Mouse (Mus musculus) right cerebral cortex, postnatal 14 days (tissue): ENCODE measurements around the gene Nr2f2.

Experiments
- DNase-seq: peaks from one replicate; pipeline ENCODE4 v3.0.0; 2022

Nr2f2 gene

DNA sequence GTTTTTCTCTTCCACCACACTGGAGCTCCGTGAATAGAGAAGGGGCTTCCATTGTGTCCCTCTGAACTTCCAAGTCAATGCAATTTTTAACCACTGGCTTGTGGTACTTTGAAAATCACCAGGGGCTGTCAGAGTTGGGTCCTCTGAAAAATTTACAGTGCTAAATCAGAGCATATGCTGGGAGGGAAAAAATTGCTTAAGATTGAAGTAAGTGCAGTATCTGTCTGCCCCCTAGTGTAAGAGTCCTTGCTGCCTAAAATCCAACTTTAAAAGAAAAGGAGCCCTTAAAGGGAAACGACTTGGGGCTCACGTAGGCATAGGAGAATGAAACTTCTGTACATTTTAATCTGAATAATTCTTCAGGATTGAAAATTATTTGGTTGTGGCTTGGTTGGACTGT, 1.7 kb downstream of the Nr2f2 start:
- DNase-seq = no peak

DNA sequence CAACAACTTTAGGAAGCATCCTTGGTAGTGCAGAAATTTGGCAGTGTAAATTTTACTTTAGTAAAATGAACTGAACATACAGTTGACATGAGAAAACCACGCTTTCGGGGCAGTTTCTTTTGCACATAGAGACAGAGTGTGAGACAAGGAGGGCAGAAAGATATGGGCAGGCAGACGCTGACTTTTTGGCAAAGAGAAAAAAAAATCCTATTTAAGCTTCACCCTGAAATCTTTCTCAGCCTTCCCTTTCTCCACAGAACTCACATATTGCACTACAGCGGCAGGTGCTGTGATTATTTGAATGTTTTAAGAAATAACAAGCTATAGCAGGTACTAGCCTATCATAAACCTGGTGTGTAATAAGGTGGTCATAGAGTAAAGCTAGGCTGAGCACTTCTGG, 3.2 kb downstream of the Nr2f2 start:
- no peak for DNase-seq

DNA sequence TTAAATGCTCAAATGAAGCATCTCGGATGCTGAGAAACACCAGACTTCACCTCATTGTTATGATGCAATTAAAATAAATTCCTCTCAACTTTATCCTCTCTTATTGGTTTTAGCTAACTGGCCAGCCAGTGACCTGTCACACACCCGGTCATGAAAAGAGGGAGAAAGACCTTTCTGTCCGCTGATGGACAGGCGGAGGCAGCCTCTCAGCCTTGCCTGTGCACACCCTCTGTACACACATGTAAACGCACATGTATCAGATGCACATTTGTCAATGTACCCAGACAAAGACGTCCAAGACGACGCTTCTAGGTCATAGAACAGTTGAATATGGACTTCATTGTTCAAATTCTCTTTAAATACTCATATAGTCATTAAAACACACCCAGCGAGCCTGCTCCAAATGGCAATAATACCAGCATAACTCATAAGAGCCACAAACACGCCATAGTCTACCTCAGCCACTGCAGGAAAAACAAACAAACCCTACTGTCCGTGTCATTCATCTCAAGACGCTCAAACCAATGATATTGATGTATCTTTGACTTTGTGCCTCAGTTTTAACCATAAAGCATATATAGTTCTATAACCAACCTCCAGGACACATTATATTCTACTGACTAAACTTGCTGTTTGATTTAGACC, 3.9 kb downstream of the Nr2f2 start:
- DNase-seq = no peak

DNA sequence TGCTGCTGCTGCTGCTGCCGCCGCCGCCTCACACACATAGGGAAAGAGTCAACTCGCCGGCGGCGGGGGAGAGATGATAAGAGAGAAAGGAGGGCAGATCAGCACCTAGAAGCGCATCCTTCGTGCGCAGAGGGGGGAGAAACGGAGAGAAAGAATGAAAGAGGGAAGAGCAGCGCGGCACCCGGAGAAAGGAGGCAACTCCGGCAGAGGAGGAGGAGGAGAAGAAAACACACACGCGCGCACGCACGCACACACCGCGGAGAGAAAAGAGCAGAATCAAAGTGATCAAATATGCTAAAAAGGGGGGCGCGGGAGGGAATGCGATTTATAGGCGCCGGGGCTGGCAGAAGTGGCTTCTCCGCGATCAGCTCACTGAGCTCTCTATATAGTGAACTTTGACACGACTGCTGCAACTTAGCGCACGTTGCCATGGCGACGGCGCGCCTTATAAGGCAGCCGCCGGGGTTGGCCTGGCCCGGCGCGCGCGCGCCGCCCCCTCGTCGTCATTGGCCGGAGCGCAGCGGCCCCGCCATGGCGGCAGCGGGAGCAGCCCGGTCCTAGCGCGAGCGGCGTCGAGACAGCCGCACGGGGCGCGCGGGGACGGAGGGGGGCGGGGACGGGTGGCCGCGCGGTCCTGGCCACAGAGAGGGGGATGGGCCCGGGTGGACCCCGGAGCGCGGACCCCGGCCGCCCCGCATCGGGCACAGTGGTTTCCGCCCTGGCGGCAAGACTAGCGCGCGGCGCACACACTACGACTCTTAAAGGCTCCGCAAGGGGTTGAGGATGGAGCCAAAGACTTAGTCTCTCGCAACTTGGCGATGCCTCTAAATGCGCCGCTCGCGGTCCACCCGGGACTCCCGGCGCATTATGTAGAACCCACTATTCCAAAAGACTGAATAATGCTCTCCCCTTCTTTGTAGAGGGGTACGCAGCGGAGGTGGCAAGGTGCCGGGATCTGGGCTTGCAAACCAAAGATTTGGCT, 4.9 kb downstream of the Nr2f2 start:
- DNase-seq = peak; percentile 83

DNA sequence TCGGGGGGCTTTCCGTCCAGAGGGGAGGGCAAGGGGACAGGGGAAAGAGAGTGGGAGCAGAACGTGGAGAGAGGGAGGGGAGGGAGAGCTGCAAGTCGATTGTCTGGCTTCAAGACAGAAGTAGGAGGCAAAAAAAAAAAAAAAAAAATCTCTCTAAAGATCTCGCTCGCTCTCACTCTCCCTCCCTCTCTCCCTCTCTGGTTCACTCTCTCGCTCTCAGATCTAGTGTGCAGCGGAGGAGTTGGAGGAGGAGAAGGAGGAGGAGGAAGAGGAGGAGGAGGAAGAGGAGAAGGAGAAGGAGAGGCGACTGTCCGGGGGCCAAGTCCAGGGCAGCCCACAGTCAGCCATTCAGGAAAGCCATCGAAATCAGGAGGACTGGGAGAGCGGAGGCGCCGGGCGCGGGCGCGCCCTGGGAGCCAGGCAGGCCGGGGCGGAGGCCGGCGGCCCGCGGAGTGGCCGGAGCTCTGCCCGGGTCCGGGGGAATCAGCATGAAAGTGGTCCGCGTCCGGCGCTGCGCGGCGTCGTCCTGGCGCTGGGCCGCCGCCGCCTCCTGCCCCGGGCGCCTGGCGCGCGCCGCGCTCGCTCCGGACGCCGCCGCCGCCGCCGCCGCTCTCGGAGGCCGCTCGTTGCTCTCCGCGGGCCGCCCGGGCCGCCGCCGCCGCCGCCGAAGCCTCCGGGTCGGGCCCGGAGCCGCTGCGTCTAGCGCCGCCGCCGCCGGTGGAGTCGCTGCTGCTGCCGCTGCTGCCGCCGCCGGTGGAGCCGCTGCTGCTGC, 5.7 kb downstream of the Nr2f2 start:
- DNase-seq = no peak

DNA sequence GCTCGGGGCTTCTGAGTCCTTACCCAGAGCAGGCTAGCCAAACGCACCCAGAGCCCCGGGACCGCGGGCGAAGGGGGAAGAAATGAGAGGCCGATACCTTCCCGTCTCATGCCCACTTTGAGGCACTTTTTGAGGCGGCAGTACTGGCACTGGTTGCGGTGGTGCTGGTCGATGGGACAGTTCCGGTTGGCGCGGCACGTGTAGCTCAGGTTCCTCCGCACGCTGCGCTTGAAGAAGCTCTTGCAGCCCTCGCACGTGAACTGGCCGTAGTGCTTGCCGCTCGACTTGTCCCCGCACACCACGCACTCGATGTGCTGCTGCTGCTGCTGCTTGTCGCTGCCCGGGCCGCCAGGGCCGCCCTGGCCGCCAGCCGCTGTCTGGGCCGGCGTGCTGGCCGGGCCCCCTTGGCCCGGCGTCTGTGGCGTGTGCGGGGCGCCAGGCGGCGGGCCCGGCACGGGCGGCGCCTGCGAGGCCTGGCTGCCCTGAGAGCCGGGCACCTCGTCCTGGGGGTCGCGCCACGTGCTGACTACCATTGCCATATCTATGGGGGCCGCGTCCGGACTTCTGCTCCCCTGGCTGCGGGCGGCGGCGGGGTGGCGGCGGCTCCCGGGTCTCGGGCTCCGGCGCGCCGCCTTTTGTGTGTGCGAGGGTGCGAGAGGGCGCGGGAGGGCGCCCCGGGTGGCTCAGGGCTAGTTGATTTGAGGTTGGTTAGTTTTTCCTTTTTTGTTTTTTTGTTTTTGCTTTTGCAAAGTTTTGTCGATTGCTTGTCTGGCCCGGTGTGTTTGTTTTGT, 6.5 kb downstream of the Nr2f2 start:
- DNase-seq = no peak

DNA sequence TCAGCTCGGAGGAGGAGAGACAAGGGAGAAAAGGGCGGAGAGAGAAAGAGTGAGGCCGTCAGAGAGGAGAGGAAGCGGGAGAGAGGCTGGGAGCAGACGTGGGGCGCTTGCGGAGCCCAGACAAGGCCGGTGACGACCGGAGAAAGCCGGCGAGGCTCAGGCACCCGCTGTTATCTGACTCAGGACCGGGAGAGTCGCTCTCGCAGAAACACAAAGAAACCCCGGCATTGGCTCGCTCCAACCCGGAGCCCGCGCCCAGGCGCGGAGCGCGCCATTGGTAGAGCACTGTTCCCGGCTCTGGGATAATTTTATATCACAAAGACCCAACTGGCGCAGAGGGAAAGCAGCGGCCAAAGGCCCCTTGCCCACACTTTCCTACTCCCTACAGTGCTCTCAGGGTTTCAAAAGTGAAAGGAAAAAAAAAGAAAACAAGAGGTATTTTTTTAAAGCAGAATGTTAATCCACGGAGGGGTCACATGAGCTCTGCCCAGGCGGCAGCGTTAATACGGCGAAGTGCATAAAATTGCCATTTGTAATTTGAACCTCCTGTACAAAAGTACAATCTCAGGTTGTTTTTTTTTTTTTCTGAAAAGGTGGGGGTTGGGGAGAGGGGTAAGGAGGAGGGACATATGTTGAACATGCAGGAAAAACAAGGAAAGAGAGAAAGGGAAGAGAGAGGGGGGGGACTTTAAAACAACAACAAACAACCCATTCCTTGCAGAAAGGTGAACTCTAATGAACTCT, 7.5 kb downstream of the Nr2f2 start:
- no peak for DNase-seq

DNA sequence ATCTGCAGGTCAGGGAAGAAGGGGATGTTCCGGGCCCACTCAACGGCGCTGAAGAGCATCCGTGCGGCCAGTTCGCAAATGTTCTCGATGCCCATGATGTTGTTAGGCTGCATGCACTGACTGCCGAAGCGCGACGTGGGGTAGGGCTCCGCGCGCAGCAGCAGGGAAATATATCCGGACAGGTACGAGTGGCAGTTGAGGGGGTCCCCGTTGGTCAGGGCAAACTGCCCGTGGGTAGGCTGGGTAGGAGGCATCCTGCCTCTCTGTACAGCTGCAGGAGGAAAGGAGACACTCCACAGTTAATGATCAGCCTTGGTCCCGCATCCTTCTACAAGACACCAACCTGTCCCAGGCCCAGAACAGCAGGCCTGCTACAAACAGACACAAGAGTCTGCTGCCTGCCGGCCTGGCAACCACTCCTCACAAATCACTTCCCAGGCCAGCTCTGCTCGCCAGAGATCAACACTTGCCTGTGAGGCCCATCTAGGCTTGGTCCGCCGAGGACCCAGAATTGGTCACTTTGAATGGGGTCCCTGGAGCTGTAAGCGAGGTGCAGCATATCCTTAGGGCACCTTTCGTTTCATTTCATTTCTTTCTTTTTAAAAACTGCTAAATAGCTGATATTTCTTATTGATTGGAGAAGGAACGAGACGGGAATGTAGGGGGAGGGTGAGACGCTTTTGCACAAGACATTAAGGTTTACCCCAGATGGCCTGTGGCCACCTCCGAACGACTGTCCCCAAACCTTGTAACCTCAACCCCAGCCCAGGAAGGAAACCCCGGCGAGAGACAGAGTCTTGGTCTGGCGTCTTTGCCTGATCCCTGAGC, 8.3 kb downstream of the Nr2f2 start:
- DNase-seq = no peak

DNA sequence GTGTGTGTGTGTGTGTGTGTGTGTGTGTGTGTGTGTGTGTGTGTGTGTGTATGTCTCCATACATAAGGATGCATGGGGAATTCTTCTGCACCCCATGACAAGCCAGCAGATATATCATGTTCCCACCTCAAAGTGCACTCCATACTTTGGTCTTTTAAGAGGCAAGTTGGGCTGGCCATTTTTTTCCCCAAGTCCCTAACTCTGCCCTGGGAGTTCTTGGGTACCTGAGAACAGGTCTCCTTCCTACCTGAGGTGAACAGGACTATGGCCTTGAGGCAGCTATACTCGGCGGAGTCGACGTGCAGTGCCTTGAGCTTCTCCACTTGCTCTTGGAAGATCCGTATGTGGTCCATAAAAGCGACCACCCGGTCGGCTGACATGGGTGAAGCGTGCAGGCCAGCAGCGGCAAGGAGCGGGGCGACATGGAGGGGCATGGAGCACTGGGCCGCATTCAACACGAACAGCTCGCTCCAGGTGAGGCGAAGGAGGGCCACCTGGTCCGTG, 9.0 kb downstream of the Nr2f2 start:
- no peak for DNase-seq

DNA sequence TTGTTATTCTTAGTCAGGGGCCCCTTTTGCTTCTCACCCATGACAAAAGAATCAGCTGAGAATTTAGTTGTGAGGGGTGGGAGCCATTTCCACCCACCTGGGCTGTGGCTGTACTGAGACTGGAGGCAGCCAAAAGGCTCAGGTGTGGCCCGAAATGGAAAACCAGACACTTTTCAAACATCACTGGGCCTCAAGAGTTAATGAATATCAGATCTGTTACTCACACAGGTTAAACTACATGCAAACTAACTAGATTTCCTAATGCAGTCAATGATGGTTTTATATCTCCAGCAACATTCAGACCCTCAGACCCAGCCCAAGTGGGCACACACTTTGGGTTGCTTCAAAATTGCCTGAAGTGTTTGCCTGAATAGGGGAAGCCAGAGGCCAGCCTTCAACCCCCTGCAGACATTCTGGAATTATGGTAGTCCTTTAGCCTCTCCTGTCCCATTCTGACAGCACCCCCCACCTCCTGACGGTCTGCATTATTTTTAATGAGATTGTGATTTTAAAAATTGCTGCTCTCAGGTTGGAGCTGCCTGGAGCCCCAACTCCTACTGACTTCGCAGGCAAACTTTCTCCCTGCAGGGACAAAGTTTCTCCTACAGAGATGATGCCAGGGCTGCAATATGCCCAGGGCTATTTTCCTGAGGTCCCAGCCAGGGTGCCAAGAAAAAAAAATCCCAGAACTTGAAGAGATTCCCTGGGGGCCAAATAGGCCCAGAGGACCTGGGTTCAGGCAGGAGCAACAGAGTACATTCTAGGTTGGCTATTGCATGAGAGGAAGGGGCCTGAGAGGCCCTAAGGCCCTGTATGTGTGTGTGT, 9.6 kb downstream of the Nr2f2 start:
- DNase-seq = no peak

DNA sequence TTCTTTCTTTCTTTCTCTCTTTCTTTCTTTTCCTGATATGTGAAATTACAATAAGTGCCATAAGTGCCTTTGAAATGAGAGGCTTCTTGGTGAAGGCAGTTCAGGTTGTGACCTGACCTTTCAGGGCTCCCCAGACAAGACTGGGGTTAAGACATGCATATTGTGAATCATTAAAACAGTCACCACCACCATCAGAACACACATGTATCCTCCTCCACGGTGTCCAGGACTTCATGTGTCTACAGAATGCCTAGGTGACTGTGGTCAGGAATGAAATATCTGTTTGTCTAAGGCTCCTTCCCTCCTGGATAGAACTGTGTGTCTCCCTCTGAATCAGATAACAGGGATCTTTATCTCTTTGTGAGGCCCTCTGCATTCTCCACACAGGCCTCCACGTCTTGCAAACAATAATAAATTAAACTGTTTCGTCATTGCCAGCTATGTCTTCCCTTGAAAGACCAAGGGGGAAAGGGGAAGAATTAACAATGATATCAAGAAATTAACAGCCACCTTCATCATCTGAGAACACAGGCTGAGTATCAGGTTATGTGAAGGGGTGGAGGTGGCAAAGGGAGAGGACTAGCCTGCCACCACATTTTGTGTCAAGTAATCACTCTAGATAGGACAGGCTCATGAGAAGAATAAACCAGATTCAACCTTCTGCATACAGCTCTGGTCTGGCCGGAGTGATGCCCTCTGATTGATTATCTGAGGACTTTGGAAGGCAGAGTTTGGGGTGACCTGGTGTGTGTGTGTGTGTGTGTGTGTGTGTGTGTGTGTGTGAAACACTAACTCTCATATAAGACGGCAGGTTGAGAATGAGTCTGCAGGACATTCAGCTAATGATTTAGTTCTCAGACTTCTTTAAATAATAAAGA, 10.6 kb downstream of the Nr2f2 start:
- no peak for DNase-seq

DNA sequence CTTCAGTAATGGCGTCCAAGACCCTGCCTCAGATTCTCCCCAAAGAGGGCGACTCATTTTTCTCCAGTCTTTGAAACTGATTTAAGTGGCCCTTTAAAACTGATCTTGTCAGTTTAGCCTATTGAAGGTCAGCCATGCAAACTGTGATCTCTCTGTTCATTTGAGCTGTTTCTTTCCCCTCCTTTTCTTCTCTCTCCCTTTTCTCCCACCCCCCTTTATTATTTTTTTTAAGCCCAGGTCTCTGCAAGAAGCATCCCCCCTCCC, 11.2 kb downstream of the Nr2f2 start:
- DNase-seq = no peak

DNA sequence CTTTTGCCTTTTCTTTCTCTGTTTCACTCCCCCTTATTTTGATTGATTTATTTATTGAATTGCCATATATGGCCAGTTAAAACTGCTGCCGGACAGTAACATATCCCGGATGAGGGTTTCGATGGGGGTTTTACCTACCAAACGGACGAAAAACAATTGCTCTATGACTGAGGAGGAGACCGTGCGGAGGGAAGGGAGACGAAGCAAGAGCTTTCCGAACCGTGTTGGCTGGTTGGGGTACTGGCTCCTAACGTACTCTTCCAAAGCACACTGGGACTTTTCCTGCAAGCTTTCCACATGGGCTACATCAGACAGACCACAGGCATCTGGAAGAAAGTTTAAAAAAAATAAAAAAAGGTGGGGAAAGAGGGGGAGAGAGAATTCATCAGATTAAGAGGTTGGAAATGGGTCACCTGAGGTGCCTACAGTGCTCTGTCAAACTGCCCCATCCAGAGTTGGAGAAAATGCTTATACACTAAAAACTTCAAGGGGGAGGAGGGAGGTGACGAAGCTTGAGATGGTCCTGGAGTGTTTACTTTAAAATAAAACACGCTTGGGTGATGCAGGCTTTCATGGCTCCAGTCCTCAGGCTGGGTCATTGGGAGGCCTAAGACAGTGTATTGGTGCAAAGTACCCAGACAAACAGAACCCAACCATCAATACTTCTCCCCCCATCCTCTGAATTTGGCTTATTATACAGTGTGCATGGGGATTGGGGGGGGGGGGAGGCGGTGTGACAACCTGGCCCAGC, 11.8 kb downstream of the Nr2f2 start:
- DNase-seq = no peak

DNA sequence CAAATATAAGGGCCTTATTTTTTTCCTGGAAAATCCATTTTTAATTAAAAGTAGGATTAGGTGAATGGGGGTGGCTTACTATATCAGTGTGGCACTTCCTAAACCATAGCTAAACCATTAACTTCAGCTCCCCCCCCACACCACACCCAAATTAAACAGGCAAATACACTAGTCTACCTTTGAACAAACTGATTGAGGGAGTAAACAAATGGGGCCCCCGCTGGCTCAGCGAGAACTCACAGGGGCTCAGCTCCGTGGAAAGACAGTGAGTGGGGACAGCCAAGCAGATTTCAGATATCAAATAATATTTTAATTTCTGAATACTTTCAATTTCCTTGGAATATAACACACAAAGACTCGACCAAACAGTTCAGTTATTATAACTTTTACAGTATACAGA, 13.4 kb downstream of the Nr2f2 start:
- no peak for DNase-seq

DNA sequence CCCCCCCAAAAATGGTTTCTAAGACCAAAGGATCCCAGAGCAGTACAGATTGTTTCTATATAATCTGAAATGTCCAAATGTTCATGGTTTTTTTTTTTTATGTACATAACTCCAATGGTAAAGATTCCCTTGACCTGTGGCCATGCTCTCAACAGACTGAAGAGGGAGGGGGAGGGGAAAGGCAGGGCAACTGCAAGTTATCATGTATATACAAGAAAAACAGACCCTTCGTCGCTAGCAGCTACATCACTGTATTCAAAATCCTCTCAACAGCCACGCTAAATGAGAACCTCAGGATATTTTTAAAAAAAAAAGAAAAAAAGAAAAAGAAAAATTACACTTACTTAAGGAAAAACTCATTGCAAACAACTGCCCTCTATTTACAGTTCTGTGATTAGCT, 13.9 kb downstream of the Nr2f2 start:
- DNase-seq = no peak

DNA sequence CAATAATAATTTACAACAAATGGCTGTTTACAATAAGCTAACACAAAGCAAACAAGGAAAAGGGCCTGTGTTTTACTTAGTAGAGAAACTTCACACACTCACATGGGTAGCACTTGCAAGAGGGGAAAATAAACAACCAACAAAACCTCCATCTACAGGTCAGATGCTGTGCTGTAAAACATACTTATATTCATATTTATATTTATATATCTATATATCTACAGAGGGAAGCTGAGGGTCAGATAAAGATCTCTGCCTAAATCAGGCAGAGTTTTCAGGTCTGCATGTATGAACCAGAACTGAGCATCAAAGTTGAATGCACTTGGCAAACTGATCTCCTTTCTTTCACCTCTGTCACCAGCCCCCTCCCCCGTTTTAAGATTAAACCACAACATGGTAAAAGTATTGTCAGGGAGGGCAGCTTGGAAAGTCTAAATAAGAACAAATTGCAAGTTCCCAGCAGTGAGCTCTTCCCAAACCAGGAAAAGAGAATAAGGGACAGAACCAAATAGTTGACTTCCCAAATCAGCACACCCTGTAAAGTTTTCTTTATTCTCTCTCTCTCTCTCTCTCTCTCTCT, 14.5 kb downstream of the Nr2f2 start:
- no peak for DNase-seq

DNA sequence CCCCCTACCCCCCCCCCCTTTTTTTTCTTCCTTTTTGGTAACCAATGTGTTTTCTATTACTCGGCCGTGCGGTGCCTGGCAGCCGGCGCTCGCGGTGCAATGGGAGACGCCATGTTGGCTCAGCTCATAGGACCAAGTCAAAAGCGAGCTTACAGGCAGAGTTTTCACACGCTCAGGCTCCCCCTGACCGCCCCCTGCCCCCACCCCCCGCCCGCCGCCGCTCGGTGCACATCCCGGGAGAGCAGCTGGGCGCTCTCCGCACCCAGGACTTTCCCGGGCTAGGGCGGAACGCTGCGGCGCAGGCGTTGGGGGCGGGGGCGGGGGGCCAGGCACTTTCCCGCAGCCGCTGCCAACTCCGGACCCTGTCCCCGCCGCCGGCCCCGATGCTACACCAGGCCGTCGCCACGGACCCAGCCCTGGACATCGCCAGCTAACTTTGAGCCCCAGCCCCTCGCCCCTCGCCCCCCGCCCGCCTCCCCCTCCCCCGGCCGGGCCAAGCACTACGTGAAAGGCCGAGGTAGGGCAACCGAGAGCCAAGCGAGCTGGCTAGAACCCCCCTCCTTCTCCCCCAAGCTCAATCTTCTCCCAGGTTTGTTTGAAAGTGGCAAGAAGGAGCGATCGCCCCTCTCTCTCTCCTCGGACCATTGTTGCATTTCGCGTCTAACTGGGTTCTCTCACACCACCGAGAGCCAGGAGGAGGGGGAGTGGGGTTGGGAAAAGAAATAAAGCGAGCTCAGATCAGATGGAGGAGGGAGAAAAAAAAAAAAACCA, 15.6 kb downstream of the Nr2f2 start:
- DNase-seq = no peak
